Mouse (Mus musculus) forebrain, embryonic 11.5 days (tissue): ENCODE measurements around the gene Zmym3. TPM values are rescaled to one million over a fixed set of nuclear protein-coding genes. Genes with fewer than 3 reads are reported as not detected.
A peak's percentile ranks its signal among the peaks of the same experiment; 100 is the strongest.

Experiments
- ATAC-seq: fragments of 200-750 bp; cut with Nextera tagmentation; replicated peaks from 2 replicates; pipeline ENCODE4 v1.8.0; 2017; ENCODE audit warnings: moderate TSS enrichment; ENCODE audit not compliant: low FRiP score
- DNase-seq: peaks from one replicate; pipeline ENCODE4 v3.0.0-alpha.2; 2017; ENCODE audit warnings: low spot score
- H3K27ac ChIP-seq: fragments of 300-500 bp; sonication (generic); 2 replicates; pipeline ENCODE4 v1.5.1; 2014; ENCODE audit warnings: low read depth, low read length
- H3K27me3 ChIP-seq: fragments of 300-500 bp; sonication (generic); 2 replicates; pipeline ENCODE4 v1.6.1; 2014; ENCODE audit warnings: mild to moderate bottlenecking, low read length, mixed read lengths; ENCODE audit not compliant: control insufficient read depth, insufficient read depth
- H3K36me3 ChIP-seq: fragments of 300-500 bp; sonication (generic); 2 replicates; pipeline ENCODE4 v1.6.1; 2014; ENCODE audit warnings: mild to moderate bottlenecking, low read length, moderate library complexity, mixed read lengths; ENCODE audit not compliant: control insufficient read depth, insufficient read depth
- H3K4me1 ChIP-seq: fragments of 300-500 bp; sonication (generic); replicated peaks from 2 replicates; pipeline ENCODE4 v1.6.1; 2014; ENCODE audit warnings: low read length, mixed read lengths; ENCODE audit not compliant: control insufficient read depth, insufficient read depth
- H3K4me2 ChIP-seq: fragments of 300-500 bp; sonication (generic); 2 replicates; pipeline ENCODE4 v1.6.1; 2014; ENCODE audit warnings: low read depth, mild to moderate bottlenecking, low read length, moderate library complexity, mixed read lengths; ENCODE audit not compliant: severe bottlenecking
- H3K4me3 ChIP-seq: fragments of 300-500 bp; sonication (generic); 2 replicates; pipeline ENCODE4 v1.5.1; 2014; ENCODE audit warnings: low read depth, low read length
- H3K9ac ChIP-seq: fragments of 300-500 bp; sonication (generic); 2 replicates; pipeline ENCODE4 v1.6.1; 2014; ENCODE audit warnings: low read length
- H3K9me3 ChIP-seq: fragments of 300-500 bp; sonication (generic); 2 replicates; pipeline ENCODE4 v1.6.1; 2016; ENCODE audit warnings: low read length, mixed read lengths; ENCODE audit not compliant: control insufficient read depth
- whole genome bisulfite sequencing: fragments of 180-500 bp; shearing (Covaris S2); extraction: QIAGEN DNeasy Blood & Tissue Kit; methylation state at CpG from one replicate; pipeline ENCODE4 v1.1.7; 2014; 5-methylcytosine and 5-hydroxymethylcytosine counted together
- polyA plus RNA-seq: library from polyadenylated mRNA; unstranded; fragments of >200 nt; fragmentation: Nextera tagmentation; extraction: Ambion mirVana; gene quantifications from 2 replicates; pipeline ENCODE4 v1.2.1, GENCODE M21; 2014

Zmym3 gene
- polyA plus RNA-seq: 24.4 and 25.6 TPM in 2 replicates

DNA sequence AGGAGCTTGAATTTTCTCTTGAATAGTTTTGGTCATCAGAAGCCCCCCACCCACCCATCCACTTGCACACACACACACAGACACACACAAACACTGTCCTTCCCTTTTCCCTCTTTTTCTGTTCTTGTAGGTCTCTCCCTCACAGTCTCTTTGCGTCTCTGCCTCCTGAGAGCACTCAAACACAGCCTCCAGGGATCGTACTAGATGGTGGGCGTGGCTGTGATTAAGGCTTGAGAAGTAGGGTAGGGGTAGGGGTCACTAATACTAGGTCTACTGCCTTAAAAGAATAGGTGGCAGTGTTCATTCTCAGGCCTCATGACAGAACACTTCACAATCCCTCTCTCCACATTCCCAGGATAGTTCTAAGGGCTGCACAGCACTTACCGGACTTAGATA lies at the start of gene Zmym3:
Gene Zmym3, minus strand, starts transcription at position 150 of the 396 bp plus-strand sequence.
- Histone ChIP-seq H3K9me3 (no peaks in the 10 kb centered on the region), H3K4me3 (peak within 1 kb of the TSS; percentile 52), H3K4me1 (no peaks in the 10 kb centered on the region), H3K9ac (peak within 1 kb of the TSS; percentile 53), H3K27me3 (no peaks in the 10 kb centered on the region), H3K27ac (no peak within 1 kb of the TSS), H3K4me2 (peak within 1 kb of the TSS; percentile 58), H3K36me3 (no peaks in the 10 kb centered on the region; the same call in 1 of the 2 replicates)
- DNase-seq (no peak), ATAC-seq (no peak)
- 19% methylated on average over 4 of the region's 4 CpGs for WGBS

DNA sequence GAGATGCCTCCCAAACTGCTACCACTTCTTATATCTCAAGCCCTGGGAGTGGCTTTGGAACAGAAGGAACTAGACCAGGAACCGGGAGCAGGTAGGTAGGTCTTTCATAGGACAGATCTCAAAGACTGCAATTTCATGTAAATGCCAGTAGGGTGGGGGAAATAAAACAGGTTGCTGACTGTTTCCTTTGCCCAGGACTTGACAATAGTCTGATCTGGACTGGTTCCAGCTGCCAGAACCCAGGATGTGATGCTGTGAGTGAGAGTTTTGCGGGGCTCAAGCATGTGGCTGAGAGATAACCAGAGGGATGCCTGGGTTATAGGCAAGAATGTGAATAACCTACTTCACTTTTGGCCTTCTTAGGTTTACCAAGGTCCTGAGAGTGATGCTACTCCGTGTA lies 30.9 kb upstream of the Zmym3 start:
- H3K9me3 ChIP-seq: no peaks in the 10 kb centered on the region
- H3K4me1 ChIP-seq: no peaks in the 10 kb centered on the region
- H3K36me3 ChIP-seq: no peaks in the 10 kb centered on the region; the same call in 1 of the 2 replicates
- 82% methylated on average over 3 of the region's 3 CpGs for WGBS
- no peaks in the 10 kb centered on the region for H3K27me3 ChIP-seq
- DNase-seq (no peak), ATAC-seq (no peak)
- no peak overlapping the region for H3K9ac ChIP-seq
- no peak overlapping the region for H3K27ac ChIP-seq
- H3K4me2 ChIP-seq: no peak overlapping the region
- no peak overlapping the region for H3K4me3 ChIP-seq

- Histone ChIP-seq H3K36me3 (no peaks in the 10 kb centered on the region; the same call in 1 of the 2 replicates), H3K9me3 (no peaks in the 10 kb centered on the region), H3K9ac (no peak overlapping the region), H3K27ac (no peak overlapping the region), H3K4me1 (no peaks in the 10 kb centered on the region), H3K27me3 (no peaks in the 10 kb centered on the region), H3K4me3 (no peak overlapping the region), H3K4me2 (no peak overlapping the region)
- ATAC-seq: no peak
- DNase-seq: no peak
- WGBS: 87% methylated on average over 1 of the region's 1 CpGs
Observed at GRCm38 (mm10) chrX:101451147-101451546, 30.5 kb upstream of the Zmym3 start.

GRCm38 (mm10) chrX:101448886-101449475 lies 28.3 kb upstream of the Zmym3 start, which contains the start of gene Itgb1bp2:
TSS of gene Itgb1bp2 (plus strand) at chrX:101449088.
- 65% methylated on average over 4 of the region's 4 CpGs for WGBS
- DNase-seq: no peak
- no peak within 1 kb of the TSS for H3K27ac ChIP-seq

GRCm38 (mm10) chrX:101429976-101430375 lies 9.3 kb upstream of the Zmym3 start:
- H3K4me2 ChIP-seq: peak overlapping the region; percentile 51; the same call in 1 of the 2 replicates
- WGBS: 30% methylated on average over 14 of the region's 14 CpGs
- no peaks in the 10 kb centered on the region for H3K9me3 ChIP-seq
- peak overlapping the region; percentile 92 for H3K9ac ChIP-seq
- H3K27ac ChIP-seq: peak overlapping the region; percentile 94
- H3K27me3 ChIP-seq: no peaks in the 10 kb centered on the region
- ATAC-seq: peak; percentile 57
- no peaks in the 10 kb centered on the region for H3K4me1 ChIP-seq
- no peak for DNase-seq
- no peaks in the 10 kb centered on the region; the same call in 1 of the 2 replicates for H3K36me3 ChIP-seq
- H3K4me3 ChIP-seq: peak overlapping the region; percentile 63

More at GRCm38 (mm10) chrX:101448886-101449475, 28.3 kb upstream of the Zmym3 start, which contains the start of gene Itgb1bp2:
- Histone ChIP-seq H3K9me3 (no peaks in the 10 kb centered on the region), H3K36me3 (no peaks in the 10 kb centered on the region; the same call in 1 of the 2 replicates), H3K27me3 (no peaks in the 10 kb centered on the region), H3K4me1 (no peaks in the 10 kb centered on the region), H3K9ac (no peak within 1 kb of the TSS), H3K4me2 (no peak within 1 kb of the TSS), H3K4me3 (no peak within 1 kb of the TSS)
- no peak for ATAC-seq

GRCm38 (mm10) chrX:101429142-101429949 lies 8.7 kb upstream of the Zmym3 start, which contains the start of gene Nono:
TSS of gene Nono (plus strand) at chrX:101429318.
- Histone ChIP-seq H3K27ac (peak within 1 kb of the TSS; percentile 94), H3K9me3 (no peaks in the 10 kb centered on the region), H3K4me1 (no peaks in the 10 kb centered on the region), H3K4me2 (peak within 1 kb of the TSS; percentile 51), H3K27me3 (no peaks in the 10 kb centered on the region), H3K36me3 (no peaks in the 10 kb centered on the region; the same call in 1 of the 2 replicates), H3K4me3 (peak within 1 kb of the TSS; percentile 63), H3K9ac (peak within 1 kb of the TSS; percentile 92)
- DNase-seq (peak; percentile 90), ATAC-seq (peak; percentile 96)
- WGBS: 24% methylated on average over 51 of the region's 51 CpGs

DNA sequence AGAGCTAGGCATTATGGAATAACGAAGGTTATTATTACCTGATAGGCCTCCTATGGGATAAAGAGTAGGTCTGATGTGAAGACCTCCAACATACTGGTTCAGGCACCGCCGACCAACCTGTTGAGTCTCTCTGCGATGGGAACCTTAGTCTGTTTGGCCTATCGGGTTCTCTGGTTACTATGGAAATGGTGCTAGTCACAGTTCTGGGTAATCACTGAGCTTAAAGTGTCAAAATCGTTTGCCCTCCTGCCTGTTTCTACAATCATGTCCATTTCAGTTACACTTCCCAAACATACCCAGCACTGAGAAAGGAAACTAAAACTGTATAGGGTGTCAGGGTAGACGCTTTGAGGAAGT lies 8.1 kb upstream of the Zmym3 start:
- H3K27ac ChIP-seq: peak overlapping the region; percentile 94
- no peaks in the 10 kb centered on the region for H3K9me3 ChIP-seq
- 22% methylated on average over 7 of the region's 7 CpGs for WGBS
- no peaks in the 10 kb centered on the region; the same call in 1 of the 2 replicates for H3K36me3 ChIP-seq
- DNase-seq (no peak), ATAC-seq (peak; percentile 7; the same call in 1 of the 2 replicates)
- H3K4me1 ChIP-seq: no peaks in the 10 kb centered on the region
- H3K4me2 ChIP-seq: peak overlapping the region; percentile 46
- peak overlapping the region; percentile 63 for H3K4me3 ChIP-seq
- H3K27me3 ChIP-seq: no peaks in the 10 kb centered on the region
- peak overlapping the region; percentile 29; the same call in 1 of the 2 replicates for H3K9ac ChIP-seq

- no peaks in the 10 kb centered on the region for H3K27me3 ChIP-seq
- DNase-seq (no peak), ATAC-seq (no peak)
- no peak overlapping the region for H3K4me2 ChIP-seq
- H3K4me1 ChIP-seq: no peaks in the 10 kb centered on the region
- 5% methylated on average over 1 of the region's 1 CpGs for WGBS
- no peak overlapping the region for H3K9ac ChIP-seq
- H3K27ac ChIP-seq: no peak overlapping the region
- no peaks in the 10 kb centered on the region for H3K9me3 ChIP-seq
- H3K36me3 ChIP-seq: no peaks in the 10 kb centered on the region; the same call in 1 of the 2 replicates
- H3K4me3 ChIP-seq: no peak overlapping the region
Observed at GRCm38 (mm10) chrX:101427774-101428173, 7.1 kb upstream of the Zmym3 start.
